Mouse (Mus musculus): ENCODE data around the gene Phf21a.

Gene Phf21a

DNA sequence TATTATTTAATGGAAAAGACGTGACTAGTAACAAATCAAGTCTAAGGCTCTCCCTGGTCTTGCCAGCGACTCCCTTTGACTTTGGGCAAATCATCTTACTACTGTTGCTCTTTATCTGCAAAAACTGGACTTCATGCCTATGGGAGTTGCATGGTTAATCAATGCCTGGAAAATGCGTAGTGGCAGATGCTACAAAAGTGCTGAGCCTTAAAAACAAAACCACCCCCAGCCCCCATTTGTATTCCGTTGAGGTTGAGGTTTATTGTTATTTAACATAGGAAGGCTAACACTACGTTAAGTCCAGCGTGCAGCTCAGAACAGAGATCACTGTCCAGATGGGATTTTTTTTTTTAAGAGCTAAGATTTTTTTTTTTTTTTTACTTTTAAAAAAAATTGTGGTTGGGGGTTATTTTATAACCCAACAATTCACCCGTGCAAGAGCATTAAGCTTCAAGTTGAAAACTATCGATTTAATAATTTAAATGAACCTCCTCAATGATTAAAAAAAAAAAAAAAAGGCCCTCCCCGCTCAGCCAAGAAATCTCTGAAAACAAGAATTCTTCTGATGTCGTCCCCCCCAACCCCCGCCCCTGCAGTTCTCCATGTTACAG, 89.3 kb downstream of the Phf21a start:
- DNase-seq (ENCODE audit: low read depth) = no peak

GRCm38 (mm10) chr2:92182981-92183501, 90.1 kb downstream of the Phf21a start:
- DNase-seq (ENCODE audit: low read depth) = peak; percentile 63

- peak; percentile 63 for DNase-seq (ENCODE audit: low read depth)
Measured at GRCm38 (mm10) chr2:92183613-92184076, 90.7 kb downstream of the Phf21a start.

DNA sequence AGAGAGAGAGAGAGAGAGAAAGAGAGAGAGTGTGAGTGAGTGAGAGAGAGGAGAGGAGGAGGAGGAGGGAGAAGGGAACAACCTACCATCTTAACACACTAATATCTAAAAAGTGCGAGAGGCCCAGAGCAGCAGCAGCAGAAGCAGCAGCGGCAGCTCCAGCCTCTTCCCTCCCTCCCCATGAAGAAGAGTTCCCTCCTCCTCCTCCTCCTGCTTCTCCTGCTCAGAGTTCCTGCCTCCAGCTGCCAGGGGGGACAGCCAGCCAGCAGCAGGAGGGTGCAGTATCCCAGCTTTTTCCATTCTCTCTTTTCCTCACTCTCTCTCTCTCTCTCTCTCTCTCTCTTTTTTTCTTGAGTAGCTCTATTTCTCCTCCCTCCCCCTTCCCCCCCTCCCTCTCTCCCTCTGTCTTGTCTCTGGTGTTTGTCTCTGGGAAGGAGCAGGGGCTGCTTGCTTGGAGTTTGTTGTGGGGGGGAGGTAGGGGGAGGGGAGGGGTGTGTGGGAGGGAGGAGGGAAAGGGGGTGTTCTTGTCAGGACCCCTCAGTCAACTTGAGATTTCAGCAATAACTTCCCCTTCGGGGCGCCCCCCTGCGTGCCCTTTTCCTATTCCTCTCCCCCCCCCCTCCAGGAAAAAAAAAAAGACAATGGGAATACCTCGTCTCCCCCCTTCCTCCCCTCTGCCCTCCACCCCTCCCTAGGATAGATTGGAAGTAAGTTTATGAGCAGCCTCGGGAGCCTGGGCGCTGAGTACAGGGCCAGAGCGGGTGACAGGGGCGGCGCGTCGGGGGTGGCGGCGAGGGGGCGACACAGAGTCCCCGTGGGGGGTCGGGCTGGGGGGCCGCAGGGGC, 91.4 kb downstream of the Phf21a start:
- no peak for DNase-seq (ENCODE audit: low read depth)

DNA sequence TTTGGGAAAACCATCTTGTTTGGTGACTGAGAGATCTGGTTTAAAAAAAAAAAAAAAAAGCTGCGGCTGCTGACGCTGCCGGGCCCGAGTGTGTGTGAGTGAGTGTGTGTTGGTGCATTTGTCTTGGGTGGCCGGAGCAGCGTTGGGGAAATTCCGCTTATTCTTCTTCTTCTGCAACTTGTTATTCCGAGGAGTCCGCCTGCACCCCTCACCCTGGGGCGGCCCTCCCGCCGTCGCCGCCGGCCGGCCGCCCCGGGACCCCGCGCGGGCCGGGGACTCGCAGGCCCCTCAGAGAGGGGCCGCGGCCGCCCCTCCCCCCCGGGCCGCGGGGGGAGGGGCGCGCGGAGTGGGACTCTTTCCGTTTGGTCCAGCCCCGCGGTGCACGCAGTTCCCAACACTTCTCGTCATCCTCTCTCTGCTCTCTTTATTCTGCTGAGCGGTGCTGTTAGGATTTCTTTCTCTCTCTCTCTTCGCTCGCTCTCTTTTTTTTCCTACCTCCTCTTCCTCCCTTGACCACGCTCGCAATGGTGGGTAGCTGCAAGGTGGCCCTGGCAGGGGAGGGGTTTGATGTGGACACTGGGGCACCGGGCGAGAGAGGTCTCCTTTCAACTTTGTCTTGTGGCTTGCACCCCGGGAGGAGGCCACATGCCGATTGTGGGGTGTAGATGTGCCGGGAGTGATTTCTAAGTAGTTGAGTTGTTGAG, 92.3 kb downstream of the Phf21a start:
- no peak for DNase-seq (ENCODE audit: low read depth)

GRCm38 (mm10) chr2:92185766-92186450, 93.0 kb downstream of the Phf21a start:
- DNase-seq (ENCODE audit: low read depth) = no peak

DNA sequence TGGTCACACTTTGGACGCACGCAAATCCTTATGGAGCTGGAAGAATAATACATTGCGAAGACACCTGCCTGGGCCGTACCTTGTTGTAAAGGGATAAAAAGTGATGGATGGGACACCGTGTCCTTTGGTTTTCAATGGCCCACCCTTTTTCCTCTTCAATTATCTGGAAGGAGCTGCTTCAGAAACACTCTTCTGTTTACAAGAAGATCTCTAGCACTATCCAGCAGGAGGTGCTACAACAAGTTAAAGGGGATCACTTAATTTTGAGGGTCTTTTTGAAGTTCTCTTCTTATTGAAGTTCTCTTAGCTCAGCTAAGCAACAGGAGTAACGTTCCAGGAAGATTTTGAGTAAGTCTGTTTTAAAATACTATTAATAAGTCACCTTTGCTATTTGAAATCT, 94.1 kb downstream of the Phf21a start:
- DNase-seq (ENCODE audit: low read depth) = no peak

DNA sequence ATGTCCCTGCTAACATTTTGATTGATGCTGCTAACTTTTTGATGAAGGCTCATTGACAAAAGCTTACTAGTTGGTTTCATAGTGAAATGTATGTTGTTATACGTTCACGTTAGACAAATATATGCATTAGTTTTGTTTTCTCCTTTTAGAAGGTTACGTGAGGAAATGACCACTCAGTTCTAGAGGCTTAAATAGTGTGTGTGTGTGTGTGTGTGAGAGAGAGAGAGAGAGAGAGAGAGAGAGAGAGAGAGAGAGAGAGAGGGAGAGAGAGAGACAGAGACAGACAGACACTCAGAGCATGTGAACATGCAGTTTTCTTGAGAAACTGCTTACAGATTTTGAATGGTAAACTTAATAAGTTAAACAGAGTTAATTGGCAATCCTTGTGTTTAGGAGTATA, 95.8 kb downstream of the Phf21a start:
- no peak for DNase-seq (ENCODE audit: low read depth)

- DNase-seq (ENCODE audit: low read depth) = no peak
Measured at GRCm38 (mm10) chr2:92190960-92191359, 98.0 kb downstream of the Phf21a start.

GRCm38 (mm10) chr2:92191826-92192581, 99.1 kb downstream of the Phf21a start:
- peak; percentile 75 for DNase-seq (ENCODE audit: low read depth)

GRCm38 (mm10) chr2:92198126-92198525, 105.2 kb downstream of the Phf21a start:
- no peak for DNase-seq (ENCODE audit: low read depth)

DNA sequence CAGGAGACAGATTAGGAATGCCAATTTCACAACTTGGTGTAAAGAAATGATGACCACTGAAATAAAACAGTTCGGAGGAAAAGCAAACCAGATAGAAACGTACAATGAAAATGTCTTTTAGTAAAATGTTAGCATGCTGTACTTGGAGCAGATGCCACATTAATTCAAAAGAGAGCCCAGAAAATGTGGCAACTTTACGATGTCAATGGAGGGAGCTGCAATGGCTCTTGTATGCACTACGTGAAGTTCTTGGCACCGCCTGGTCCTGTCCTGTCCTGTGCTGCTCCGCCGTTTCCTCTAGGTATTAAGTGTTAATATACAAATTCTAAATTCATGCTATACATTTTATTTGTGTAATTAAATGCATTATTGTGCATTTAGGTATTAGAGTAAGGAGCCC, 105.8 kb downstream of the Phf21a start:
- no peak for DNase-seq (ENCODE audit: low read depth)

GRCm38 (mm10) chr2:92199562-92200286, 106.8 kb downstream of the Phf21a start:
- DNase-seq (ENCODE audit: low read depth) = no peak

DNA sequence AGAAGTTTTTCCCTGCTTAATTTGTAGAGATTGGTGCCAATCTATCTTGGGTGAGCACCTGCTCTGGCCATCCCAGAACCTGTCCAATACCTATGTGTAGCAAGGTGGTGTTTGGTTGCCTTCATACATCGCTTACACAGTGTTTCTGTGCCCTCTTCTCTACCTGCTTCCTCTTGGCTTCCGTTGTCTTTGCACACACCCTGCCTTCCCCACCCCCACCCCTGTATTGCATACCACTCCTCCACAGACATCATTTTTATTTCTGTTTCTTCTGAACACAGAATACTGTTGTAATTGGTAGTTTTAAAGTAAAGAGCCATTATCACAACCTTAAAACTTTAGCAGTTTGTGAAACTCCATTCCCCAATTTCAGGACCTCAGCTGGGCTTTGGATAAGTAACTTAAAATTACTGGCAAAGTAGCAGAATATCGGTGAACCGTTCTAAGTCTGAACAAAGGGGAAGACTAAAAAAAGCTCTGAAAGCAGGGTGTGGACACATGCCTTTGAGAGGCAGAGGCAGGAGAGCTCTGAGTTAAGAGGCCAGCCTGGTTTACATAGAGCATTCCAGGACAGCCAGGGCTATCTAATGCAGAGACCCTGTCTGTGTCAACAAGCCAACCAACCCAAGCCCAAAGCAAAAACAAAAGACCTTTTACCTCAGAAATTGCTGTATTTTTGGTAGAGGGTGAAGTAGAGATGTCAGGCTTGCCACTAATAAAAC, 109.6 kb downstream of the Phf21a start:
- no peak for DNase-seq (ENCODE audit: low read depth)

DNA sequence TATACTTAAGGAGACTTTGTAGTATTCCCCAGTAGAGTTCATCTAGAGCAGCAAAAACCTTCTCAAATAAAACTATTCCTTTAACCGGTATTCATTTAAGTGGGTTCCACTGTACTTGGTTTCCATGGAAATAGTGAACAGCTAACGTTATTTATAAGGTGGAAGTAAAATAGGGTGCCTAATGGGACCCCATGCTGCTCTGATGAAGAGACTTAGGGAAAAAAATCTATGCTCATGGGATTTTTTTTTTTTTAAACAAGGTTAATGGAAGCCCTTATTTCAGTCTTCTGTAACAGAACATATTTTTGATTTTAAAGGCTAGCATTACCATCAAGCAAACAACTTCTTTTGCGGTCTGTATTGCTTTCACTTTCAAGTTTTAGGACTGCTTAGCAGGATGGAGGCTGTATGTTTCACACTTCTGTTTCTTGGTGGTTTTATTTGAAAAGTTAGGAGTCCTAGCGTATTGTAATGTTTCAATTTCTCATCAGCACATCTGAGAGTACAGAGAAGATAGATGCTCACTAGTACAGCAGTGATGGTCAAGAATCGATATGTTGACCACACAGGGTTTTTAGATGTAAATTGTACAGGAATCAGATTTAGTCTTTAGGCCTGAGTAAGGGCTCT, 112.2 kb downstream of the Phf21a start:
- DNase-seq (ENCODE audit: low read depth) = no peak

GRCm38 (mm10) chr2:92210409-92210808, 117.5 kb downstream of the Phf21a start:
- no peak for DNase-seq (ENCODE audit: low read depth)

DNA sequence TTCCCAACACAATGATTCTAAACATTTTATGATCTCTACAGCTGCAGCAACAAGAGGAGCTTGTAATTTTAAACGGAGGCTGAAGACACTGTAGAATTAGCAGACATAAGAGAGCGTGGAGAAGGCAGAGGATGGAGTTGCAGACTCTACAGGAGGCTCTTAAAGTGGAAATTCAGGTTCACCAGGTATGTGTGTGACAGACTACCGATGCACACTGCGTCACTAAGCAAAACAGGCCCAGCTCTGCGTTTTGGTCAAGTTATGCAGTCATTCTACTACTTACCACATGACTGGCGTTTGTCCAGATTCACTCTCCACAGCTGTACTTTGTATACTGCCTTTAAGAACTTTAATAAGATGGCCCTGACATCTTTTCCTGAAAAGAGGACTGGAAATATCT, 128.5 kb downstream of the Phf21a start:
- no peak for DNase-seq (ENCODE audit: low read depth)

GRCm38 (mm10) chr2:92225592-92225991, 132.7 kb downstream of the Phf21a start:
- DNase-seq (ENCODE audit: low read depth) = no peak

GRCm38 (mm10) chr2:92229973-92230372, 137.1 kb downstream of the Phf21a start:
- no peak for DNase-seq (ENCODE audit: low read depth)
